ENCODE assay signal across 8 mouse cellular contexts in genomic region chrX:134599922-134600565, GRCm38 (mm10). TPM values are rescaled to one million over a fixed set of nuclear protein-coding genes. Genes with fewer than 3 reads are reported as not detected.
DNase-seq lines count a peak whose midpoint lies in the region; ATAC-seq and TF ChIP-seq lines count a peak whose summit lies in the region.

No protein-coding gene starts in this region.

- H3K4me1 ChIP-seq in CH12.LX (ENCODE audit: control insufficient read depth in 1 of 2, insufficient read depth in 2 of 2): peaks cover 3 to 10% of the 10 kb centered on the region in 2 experiments; a peak in 2 of 4 replicates
- peaks cover 24% of the 10 kb centered on the region for H3K4me1 ChIP-seq in forebrain, embryonic 13.5 days
- 0 out of 2 replicates have a peak, but pooled peaks cover 2% of the 10 kb centered on the region for H3K4me1 ChIP-seq in liver, postnatal 0 days (ENCODE audit: insufficient read depth)

- H3K27ac ChIP-seq in CH12.LX (ENCODE audit: insufficient read depth, low read depth): no peak overlapping the region
- peak overlapping the region; percentile 61; the same call in 1 of the 2 replicates for H3K27ac ChIP-seq in forebrain, embryonic 13.5 days
- H3K27ac ChIP-seq in liver, postnatal 0 days (ENCODE audit: low read depth): peak overlapping the region; percentile 73

- no peak for TF ChIP-seq POLR2A in CH12.LX (IDR thresholded peaks at IDR 0.05; ENCODE audit: low read depth, low read length)

- in situ Hi-C loops in CH12.LX (cut with MboI; ENCODE audit: low pct_ligation_motif_present, low pct_unique_long_range_greater_than_20kb, low sequenced_read_pairs): loop anchor here (10.0 kb wide), 1 partner anchor 65 kb away; no protein-coding TSS in a partner anchor

- TF ChIP-seq CTCF in CH12.LX (conservative IDR thresholded peaks at IDR 0.05 in 1 of 2, IDR thresholded peaks at IDR 0.05 in 1 of 2; ENCODE audit: low read depth in 2 of 2, low read length in 2 of 2): no peak
- no peak for TF ChIP-seq CTCF in liver, postnatal 0 days (IDR thresholded peaks at IDR 0.05; ENCODE audit: low read depth)

- H3K4me3 ChIP-seq in CH12.LX (replicated peaks in 1 of 3; ENCODE audit: low read depth in 2 of 3, low read length in 2 of 3, poor library complexity in 1 of 3): peak overlapping the region; percentile 61 to 81 (median 78)
- H3K4me3 ChIP-seq in forebrain, embryonic 13.5 days: peak overlapping the region; percentile 53
- peak overlapping the region; percentile 74 for H3K4me3 ChIP-seq in liver, postnatal 0 days (ENCODE audit: low read depth, low read length)

- H3K9me3 ChIP-seq in CH12.LX (replicated peaks; ENCODE audit: low read length): no peaks in the 10 kb centered on the region
- no peaks in the 10 kb centered on the region for H3K9me3 ChIP-seq in forebrain, embryonic 13.5 days (replicated peaks)
- H3K9me3 ChIP-seq in liver, postnatal 0 days (ENCODE audit: low read length): no peaks in the 10 kb centered on the region

- H3K4me2 ChIP-seq in CH12.LX (ENCODE audit: insufficient read depth, low read depth, poor library complexity, severe bottlenecking): peak overlapping the region; percentile 87
- H3K4me2 ChIP-seq in forebrain, embryonic 13.5 days: peak overlapping the region; percentile 63
- H3K4me2 ChIP-seq in liver, postnatal 0 days (ENCODE audit: low read depth, low read length): peak overlapping the region; percentile 61

- DNase-seq in frontal cortex, postnatal 25 days (ENCODE audit: low spot score in 2 of 2): no peak
- no peak for DNase-seq in CH12.LX (ENCODE audit: extremely low read depth)
- no peak for DNase-seq in liver, postnatal 0 days
- DNase-seq in embryo, embryonic 10.5 days (ENCODE audit: low spot score): no peak
- no peak for DNase-seq in retina, postnatal 1 day
- no peak for DNase-seq in thymus, postnatal 36 days

- dilution Hi-C loops in CH12.LX (cut with MboI; ENCODE audit: extremely low pct_ligation_motif_present, extremely low pct_unique_long_range_greater_than_20kb, low sequenced_read_pairs): no loop called here

- peak overlapping the region; percentile 76 for H3K9ac ChIP-seq in CH12.LX (ENCODE audit: insufficient read depth, low read depth)
- H3K9ac ChIP-seq in forebrain, embryonic 13.5 days: peak overlapping the region; percentile 62
- H3K9ac ChIP-seq in liver, postnatal 0 days (replicated peaks): peak overlapping the region; percentile 42

- ATAC-seq in frontal cortex, adult (ENCODE audit: low TSS enrichment): peak; percentile 7
- peak; percentile 2; the same call in 1 of the 2 replicates for ATAC-seq in forebrain, embryonic 13.5 days
- no peak for ATAC-seq in liver, postnatal 0 days

- TF ChIP-seq RAD21 in CH12.LX (IDR thresholded peaks at IDR 0.05; ENCODE audit: low read depth, low read length): no peak

- H3K79me2 ChIP-seq in CH12.LX (replicated peaks; ENCODE audit: control insufficient read depth, extremely low read depth, insufficient read depth, poor library complexity, severe bottlenecking): peaks cover 24% of the 10 kb centered on the region

- no peaks in the 10 kb centered on the region for H3K27me3 ChIP-seq in CH12.LX (replicated peaks)
- no peaks in the 10 kb centered on the region for H3K27me3 ChIP-seq in forebrain, embryonic 13.5 days
- H3K27me3 ChIP-seq in liver, postnatal 0 days (ENCODE audit: insufficient read depth, low read length): no peaks in the 10 kb centered on the region

- 32% methylated on average over 10 of the region's 10 CpGs for WGBS in forebrain, embryonic 13.5 days
- WGBS in liver, postnatal 0 days (ENCODE audit: insufficient replicate concordance): 20% methylated on average over 10 of the region's 10 CpGs

- no peak for TF ChIP-seq EP300 in CH12.LX (IDR thresholded peaks at IDR 0.05; ENCODE audit: low read length)
- no peak for TF ChIP-seq EP300 in liver, postnatal 0 days (IDR thresholded peaks at IDR 0.05; ENCODE audit: low read depth)

- H3K36me3 ChIP-seq in CH12.LX (replicated peaks in 1 of 2; ENCODE audit: control insufficient read depth in 1 of 2, insufficient read depth in 1 of 2, low read length in 1 of 2): peaks cover 0 to 11% of the 10 kb centered on the region in 2 experiments
- no peaks in the 10 kb centered on the region for H3K36me3 ChIP-seq in forebrain, embryonic 13.5 days (ENCODE audit: poor library complexity, severe bottlenecking)
- 0 out of 2 replicates have a peak, but pooled peaks cover 4% of the 10 kb centered on the region for H3K36me3 ChIP-seq in liver, postnatal 0 days (replicated peaks; ENCODE audit: insufficient read depth, low read length)

TF ChIP-seq in CH12.LX, 34 proteins besides CTCF, POLR2A, EP300 and RAD21:
- TF ChIP-seq ZKSCAN1 (IDR thresholded peaks at IDR 0.05; ENCODE audit: borderline replicate concordance, low read depth, low read length): no peak
- TF ChIP-seq ZC3H11A (IDR thresholded peaks at IDR 0.05; ENCODE audit: low read depth, low read length): no peak
- TF ChIP-seq IRF4 (IDR thresholded peaks at IDR 0.05; ENCODE audit: low read depth, low read length): no peak
- no peak for TF ChIP-seq ZNF384 (IDR thresholded peaks at IDR 0.05; ENCODE audit: low read depth, low read length)
- no peak for TF ChIP-seq GABPA (IDR thresholded peaks at IDR 0.05; ENCODE audit: insufficient replicate concordance, low read depth, low read length)
- TF ChIP-seq CHD1 (IDR thresholded peaks at IDR 0.05; ENCODE audit: low read depth, low read length): no peak
- no peak for TF ChIP-seq MYC (IDR thresholded peaks at IDR 0.05; ENCODE audit: low read depth, low read length)
- TF ChIP-seq RCOR1 (conservative IDR thresholded peaks at IDR 0.05; ENCODE audit: low read depth, low read length): no peak
- TF ChIP-seq ZMIZ1 (IDR thresholded peaks at IDR 0.05; ENCODE audit: low read depth, low read length): no peak
- TF ChIP-seq BHLHE40 (IDR thresholded peaks at IDR 0.05; ENCODE audit: low read depth, low read length): no peak
- TF ChIP-seq NRF1 (IDR thresholded peaks at IDR 0.05; ENCODE audit: low read depth, low read length): no peak
- no peak for TF ChIP-seq MEF2A (IDR thresholded peaks at IDR 0.05; ENCODE audit: borderline replicate concordance, low read depth, low read length)
- no peak for TF ChIP-seq USF2 (conservative IDR thresholded peaks at IDR 0.05; ENCODE audit: low read depth, low read length)
- no peak for TF ChIP-seq E2F4 (IDR thresholded peaks at IDR 0.05; ENCODE audit: insufficient replicate concordance, low read depth, low read length)
- TF ChIP-seq ELF1 (IDR thresholded peaks at IDR 0.05; ENCODE audit: low read depth, low read length): no peak
- TF ChIP-seq JUN (IDR thresholded peaks at IDR 0.05; ENCODE audit: insufficient read depth, low read depth, low read length): no peak
TF ChIP-seq in CH12.LX: peak in this region for 0.

RNA-seq across cellular contexts. Expression of gene Gla, which starts 0.9 kb away (rescaled TPM):
- 6.1 and 6.2 TPM in 2 replicates for total RNA-seq in CH12.LX (2012; rRNA removed)
- 9.1 and 10.3 TPM in 2 replicates for total RNA-seq in CH12.LX (2014; rRNA removed)
- 8.6 and 13.3 TPM in 2 replicates for polyA plus RNA-seq in CH12.LX (2012; ENCODE audit: insufficient read length, low read depth)
- 3.6 and 4.2 TPM in 2 replicates for polyA plus RNA-seq in forebrain, embryonic 13.5 days (2015; fragmentation: Nextera tagmentation; extraction: Ambion mirVana)
- polyA plus RNA-seq in liver, postnatal 0 days (2015; fragmentation: Nextera tagmentation; extraction: Ambion mirVana): 2.8 and 3.2 TPM in 2 replicates

RNA-seq across cellular contexts. Expression of gene Hnrnph2, which starts 0.9 kb away (rescaled TPM):
- 38.2 and 48.9 TPM in 2 replicates for total RNA-seq in CH12.LX (2012; rRNA removed)
- 57.3 and 63.8 TPM in 2 replicates for total RNA-seq in CH12.LX (2014; rRNA removed)
- polyA plus RNA-seq in CH12.LX (2012; ENCODE audit: insufficient read length, low read depth): 70.0 and 82.0 TPM in 2 replicates
- 204 and 206 TPM in 2 replicates for polyA plus RNA-seq in forebrain, embryonic 13.5 days (2015; fragmentation: Nextera tagmentation; extraction: Ambion mirVana)
- polyA plus RNA-seq in liver, postnatal 0 days (2015; fragmentation: Nextera tagmentation; extraction: Ambion mirVana): 50.6 and 55.7 TPM in 2 replicates

RNA-seq across cellular contexts. Expression of gene Rpl36a, which starts 14.6 kb away (rescaled TPM):
- total RNA-seq in CH12.LX (2012; rRNA removed): 2,800 and 2,905 TPM in 2 replicates
- total RNA-seq in CH12.LX (2014; rRNA removed): 2,352 and 2,700 TPM in 2 replicates
- polyA plus RNA-seq in CH12.LX (2012; ENCODE audit: insufficient read length, low read depth): 869 and 1,197 TPM in 2 replicates
- polyA plus RNA-seq in forebrain, embryonic 13.5 days (2015; fragmentation: Nextera tagmentation; extraction: Ambion mirVana): 264 and 325 TPM in 2 replicates
- 306 and 323 TPM in 2 replicates for polyA plus RNA-seq in liver, postnatal 0 days (2015; fragmentation: Nextera tagmentation; extraction: Ambion mirVana)

RNA-seq across cellular contexts. Expression of gene Btk, which starts 16.7 kb away (rescaled TPM):
- total RNA-seq in CH12.LX (2012; rRNA removed) (16.2 and 23.2 TPM in 2 replicates), CH12.LX (2014; rRNA removed) (32.9 and 38.1 TPM in 2 replicates)
- 53.4 and 69.0 TPM in 2 replicates for polyA plus RNA-seq in CH12.LX (2012; ENCODE audit: insufficient read length, low read depth)
- 0.21 and 0.24 TPM in 2 replicates for polyA plus RNA-seq in forebrain, embryonic 13.5 days (2015; fragmentation: Nextera tagmentation; extraction: Ambion mirVana)
- polyA plus RNA-seq in liver, postnatal 0 days (2015; fragmentation: Nextera tagmentation; extraction: Ambion mirVana): 10.9 and 11.9 TPM in 2 replicates

RNA-seq across cellular contexts. Expression of gene Timm8a1, which starts 58.4 kb away (rescaled TPM):
- total RNA-seq in CH12.LX (2012; rRNA removed) (48.2 and 74.8 TPM in 2 replicates), CH12.LX (2014; rRNA removed) (216 and 251 TPM in 2 replicates)
- 145 and 152 TPM in 2 replicates for polyA plus RNA-seq in CH12.LX (2012; ENCODE audit: insufficient read length, low read depth)
- polyA plus RNA-seq in forebrain, embryonic 13.5 days (2015; fragmentation: Nextera tagmentation; extraction: Ambion mirVana): 56.7 and 60.7 TPM in 2 replicates
- polyA plus RNA-seq in liver, postnatal 0 days (2015; fragmentation: Nextera tagmentation; extraction: Ambion mirVana): 106 and 115 TPM in 2 replicates
